Mouse (Mus musculus) ES-E14 (cell line): ENCODE results near the gene Kpnb1.

ENCODE experiments used
- CHD2 ChIP-seq: IDR thresholded peaks from 2 replicates; pipeline ENCODE4 v1.6.1; 2014; ENCODE audit warnings: mild to moderate bottlenecking, low read depth, low read length, inconsistent platforms
- HCFC1 ChIP-seq: IDR thresholded peaks from 2 replicates; pipeline ENCODE4 v1.6.1; 2012; ENCODE audit warnings: low read length, inconsistent platforms, borderline replicate concordance; ENCODE audit not compliant: insufficient read depth
- ZC3H11A ChIP-seq: IDR thresholded peaks from 2 replicates; pipeline ENCODE4 v1.6.1; 2012; ENCODE audit warnings: low read depth, mild to moderate bottlenecking, inconsistent platforms, low read length, borderline replicate concordance
- ZNF384 ChIP-seq: IDR thresholded peaks from 2 replicates; pipeline ENCODE4 v1.6.1; 2012; ENCODE audit warnings: low read depth, low read length, inconsistent platforms

DNA sequence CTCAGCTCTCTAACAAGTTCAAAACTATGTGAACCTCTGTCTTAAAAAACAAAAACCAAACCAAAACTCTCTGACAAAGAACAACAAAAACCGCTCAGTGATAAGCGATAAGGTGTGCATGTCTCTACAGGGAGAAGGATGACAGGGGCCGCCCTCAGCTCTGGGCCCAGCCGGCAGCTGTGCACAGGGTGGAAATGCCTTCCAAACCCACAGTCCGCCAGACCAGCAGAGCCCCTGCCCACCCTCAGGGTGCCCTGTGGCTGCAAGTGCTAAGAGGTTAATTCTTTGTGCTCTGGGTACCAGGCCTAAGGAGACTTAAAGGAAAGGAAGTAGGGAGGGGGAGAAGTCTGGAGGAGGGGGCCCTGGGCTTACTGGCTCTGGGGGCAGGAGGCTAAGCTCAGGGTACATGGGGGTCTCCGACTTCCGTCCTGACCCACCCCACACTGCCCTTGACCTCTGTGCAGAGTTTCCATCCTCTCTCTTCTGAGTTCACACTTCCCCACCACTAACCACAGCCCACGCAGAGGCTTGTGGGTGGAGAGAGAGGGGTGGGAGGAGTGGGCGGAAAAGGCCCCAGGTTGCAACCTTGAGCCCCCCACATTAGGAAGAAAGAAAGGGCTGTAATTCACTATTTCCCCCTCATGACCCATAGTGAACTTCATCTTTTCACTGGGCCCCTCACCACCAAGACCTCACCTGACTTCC, 44.3 kb downstream of the Kpnb1 start:
- TF ChIP-seq ZC3H11A (no peak), HCFC1 (no peak), CHD2 (no peak), ZNF384 (no peak)
